Mouse (Mus musculus) stomach, embryonic 16.5 days (tissue): ENCODE measurements around the gene D17Wsu92e. TPM values are rescaled to one million over a fixed set of nuclear protein-coding genes. Genes with fewer than 3 reads are reported as not detected.

ENCODE experiments used
- ATAC-seq: fragments of 200-750 bp; cut with Nextera tagmentation; 2 replicates; pipeline ENCODE4 v1.8.0; 2017; ENCODE audit warnings: moderate number of reproducible peaks, moderate TSS enrichment; ENCODE audit not compliant: insufficient read depth, low FRiP score
- H3K27ac ChIP-seq: fragments of 300-500 bp; sonication (generic); 2 replicates; pipeline ENCODE4 v1.5.1; 2014; ENCODE audit warnings: low read length
- H3K27me3 ChIP-seq: fragments of 300-500 bp; sonication (generic); 2 replicates; pipeline ENCODE4 v1.6.1; 2014; ENCODE audit warnings: low read length, control low read depth, mixed read lengths; ENCODE audit not compliant: control insufficient read depth, insufficient read depth
- H3K36me3 ChIP-seq: fragments of 300-500 bp; sonication (generic); 2 replicates; pipeline ENCODE4 v1.6.1; 2014; ENCODE audit warnings: low read length; ENCODE audit not compliant: control insufficient read depth, insufficient read depth
- H3K4me1 ChIP-seq: fragments of 300-500 bp; sonication (generic); 2 replicates; pipeline ENCODE4 v1.6.1; 2014; ENCODE audit warnings: low read length, control low read depth, mixed read lengths; ENCODE audit not compliant: control insufficient read depth, insufficient read depth
- H3K4me2 ChIP-seq: fragments of 300-500 bp; sonication (generic); 2 replicates; pipeline ENCODE4 v1.6.1; 2014; ENCODE audit warnings: low read depth, low read length, mixed read lengths
- H3K4me3 ChIP-seq: fragments of 300-500 bp; sonication (generic); replicated peaks from 2 replicates; pipeline ENCODE4 v1.5.1; 2014; ENCODE audit warnings: mild to moderate bottlenecking, low read length
- H3K9ac ChIP-seq: fragments of 300-500 bp; sonication (generic); 2 replicates; pipeline ENCODE4 v1.6.1; 2014; ENCODE audit warnings: low read length
- H3K9me3 ChIP-seq: fragments of 300-500 bp; sonication (generic); replicated peaks from 2 replicates; pipeline ENCODE4 v1.6.1; 2016; ENCODE audit warnings: low read length, control low read depth; ENCODE audit not compliant: control insufficient read depth
- WGBS: fragments of 180-500 bp; shearing (Covaris S2); extraction: QIAGEN DNeasy Blood & Tissue Kit; methylation state at CpG from one replicate; pipeline ENCODE4 v1.1.7; 2014; 5-methylcytosine and 5-hydroxymethylcytosine counted together
- polyA plus RNA-seq: library from polyadenylated mRNA; unstranded; fragments of >200 nt; fragmentation: Nextera tagmentation; extraction: Ambion mirVana; gene quantifications from 2 replicates; pipeline ENCODE4 v1.2.1, GENCODE M21; 2015

The D17Wsu92e gene
- polyA plus RNA-seq, 1 experiment from 2014 or later, result 21.2 TPM

DNA sequence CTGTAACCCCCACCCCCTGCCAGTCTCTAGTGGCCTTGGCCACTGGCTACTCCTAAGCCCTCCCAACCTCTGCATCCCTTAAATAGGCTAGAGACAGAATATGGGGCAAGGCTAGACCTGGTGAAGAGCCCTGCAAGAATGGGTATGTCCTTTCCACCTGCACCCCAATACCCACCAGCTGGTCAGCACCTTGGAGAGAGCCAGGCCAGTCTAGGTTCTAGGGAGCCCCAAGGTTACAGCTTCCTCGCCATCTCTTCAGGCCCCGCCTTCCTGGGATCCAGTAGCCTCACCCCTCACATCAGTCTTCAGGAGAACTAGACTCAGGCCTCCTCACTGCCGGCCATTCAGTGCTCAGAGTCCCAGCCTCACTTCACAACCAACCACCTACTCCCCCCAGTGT is 96.1 kb downstream of the D17Wsu92e start:
- Histone ChIP-seq H3K4me2 (no peak overlapping the region), H3K27ac (no peak overlapping the region), H3K9ac (no peak overlapping the region), H3K27me3 (no peaks in the 10 kb centered on the region), H3K9me3 (no peaks in the 10 kb centered on the region), H3K36me3 (no peaks in the 10 kb centered on the region), H3K4me1 (peaks cover 24% of the 10 kb centered on the region), H3K4me3 (no peak overlapping the region)
- no peak for ATAC-seq
- WGBS, result 26% methylated on average over 3 of the region's 3 CpGs

DNA sequence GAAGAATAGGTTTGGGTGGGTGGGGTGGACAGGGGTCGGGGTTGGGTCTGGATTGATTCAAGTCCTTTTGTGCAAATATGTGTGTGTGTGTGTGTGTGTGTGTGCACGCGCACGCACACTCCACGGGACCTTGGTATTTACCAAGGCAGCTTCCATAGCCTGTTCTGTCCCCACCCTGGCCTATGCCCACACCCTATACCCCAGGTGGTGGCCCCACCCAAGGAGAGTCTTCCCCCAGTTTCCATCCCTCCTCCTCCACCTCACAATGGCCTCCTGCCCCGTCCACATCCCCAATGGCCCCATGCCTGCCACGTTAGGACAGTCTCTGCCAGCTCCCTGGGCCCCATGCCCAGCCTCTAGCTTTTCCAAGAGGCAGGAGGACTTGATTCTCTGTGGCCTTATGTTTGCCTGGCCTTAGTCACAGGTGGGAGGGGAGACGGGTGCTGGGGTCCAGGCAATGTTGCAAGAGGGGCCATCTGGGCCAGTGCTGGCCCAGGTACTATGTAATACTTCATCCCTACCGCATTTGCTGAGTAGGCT is 99.3 kb downstream of the D17Wsu92e start:
- Histone ChIP-seq H3K4me1 (peaks cover 29% of the 10 kb centered on the region), H3K9ac (no peak overlapping the region), H3K36me3 (no peaks in the 10 kb centered on the region), H3K4me2 (no peak overlapping the region), H3K4me3 (no peak overlapping the region), H3K27me3 (no peaks in the 10 kb centered on the region), H3K9me3 (no peaks in the 10 kb centered on the region), H3K27ac (peak overlapping the region; percentile 26; the same call in 1 of the 2 replicates)
- 61% methylated on average over 9 of the region's 9 CpGs for WGBS
- ATAC-seq, result peak; percentile 61; the same call in 1 of the 2 replicates

DNA sequence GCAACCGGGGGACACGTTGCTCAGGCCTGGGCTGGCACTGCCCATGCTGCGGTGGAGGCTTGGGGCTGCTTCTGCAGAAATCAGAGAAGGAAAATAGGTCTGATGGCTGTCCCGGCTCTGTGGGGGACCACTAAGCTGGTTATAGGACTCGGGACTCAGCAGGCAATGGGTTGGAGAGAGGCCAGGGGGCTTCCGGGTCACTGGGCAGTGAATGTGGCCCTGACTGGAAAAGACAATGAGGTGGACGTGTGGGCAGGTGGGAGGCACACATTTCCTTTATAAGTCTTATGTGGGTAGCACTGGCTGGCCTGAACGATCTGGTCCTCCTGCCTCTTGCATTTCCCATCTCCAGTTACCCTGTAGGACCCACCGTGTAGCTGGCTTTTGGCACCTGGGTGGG is 100.1 kb downstream of the D17Wsu92e start:
- Histone ChIP-seq H3K27ac (no peak overlapping the region; the same call in 1 of the 2 replicates), H3K9me3 (no peaks in the 10 kb centered on the region), H3K27me3 (no peaks in the 10 kb centered on the region), H3K36me3 (no peaks in the 10 kb centered on the region), H3K4me1 (peaks cover 21% of the 10 kb centered on the region), H3K9ac (no peak overlapping the region), H3K4me3 (no peak overlapping the region), H3K4me2 (no peak overlapping the region)
- no peak for ATAC-seq
- WGBS, result 64% methylated on average over 9 of the region's 9 CpGs

DNA sequence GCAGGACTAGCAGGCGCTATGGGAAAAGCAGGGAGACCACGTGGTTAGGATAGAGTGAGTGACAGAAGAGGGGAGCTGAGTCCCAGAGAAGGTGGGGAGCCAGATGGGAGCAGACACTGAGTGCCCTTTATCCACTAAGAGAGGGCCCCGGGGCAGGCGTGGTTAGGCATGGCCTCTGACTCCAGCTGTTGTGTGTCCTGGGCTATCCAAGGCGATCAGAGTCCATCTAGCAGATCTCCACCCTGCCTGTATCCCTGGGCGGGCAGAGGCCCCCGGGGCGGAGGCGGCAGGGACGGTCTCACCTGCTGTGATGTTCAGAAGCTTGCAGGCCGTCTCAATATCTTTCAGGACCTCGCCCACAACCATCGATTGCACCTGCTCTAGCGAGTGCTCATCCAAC is 100.8 kb downstream of the D17Wsu92e start:
- peaks cover 15% of the 10 kb centered on the region for H3K4me1 ChIP-seq
- no peak for ATAC-seq
- no peaks in the 10 kb centered on the region for H3K36me3 ChIP-seq
- no peak overlapping the region for H3K4me3 ChIP-seq
- H3K9me3 ChIP-seq, result no peaks in the 10 kb centered on the region
- H3K9ac ChIP-seq, result no peak overlapping the region
- H3K27ac ChIP-seq, result no peak overlapping the region
- H3K4me2 ChIP-seq, result no peak overlapping the region
- WGBS, result 61% methylated on average over 14 of the region's 14 CpGs
- H3K27me3 ChIP-seq, result no peaks in the 10 kb centered on the region

DNA sequence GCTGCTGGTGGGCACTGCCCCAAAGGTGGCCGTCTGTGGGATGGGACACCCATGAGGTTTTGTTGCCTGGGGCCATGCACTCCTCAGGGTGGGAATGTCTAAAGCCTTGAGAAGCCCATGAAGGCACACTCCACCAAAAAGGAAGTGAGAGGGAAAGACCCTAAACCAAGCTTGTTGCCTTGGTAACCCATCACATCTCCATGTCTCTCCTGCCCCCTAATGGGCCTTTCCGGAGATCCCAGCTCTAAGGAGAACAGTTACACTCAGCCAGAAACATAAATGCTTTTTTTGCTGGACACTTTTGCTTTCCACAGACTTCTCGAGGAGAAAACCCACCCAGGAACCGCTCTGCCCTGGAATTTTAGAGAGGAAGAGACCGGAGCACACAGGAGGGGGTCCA is 102.2 kb downstream of the D17Wsu92e start:
- no peaks in the 10 kb centered on the region for H3K27me3 ChIP-seq
- no peak overlapping the region for H3K4me3 ChIP-seq
- no peaks in the 10 kb centered on the region for H3K9me3 ChIP-seq
- H3K9ac ChIP-seq, result no peak overlapping the region
- H3K4me1 ChIP-seq, result peaks cover 15% of the 10 kb centered on the region
- 68% methylated on average over 5 of the region's 5 CpGs for WGBS
- no peak overlapping the region for H3K27ac ChIP-seq
- H3K36me3 ChIP-seq, result no peaks in the 10 kb centered on the region
- ATAC-seq, result no peak
- H3K4me2 ChIP-seq, result no peak overlapping the region

DNA sequence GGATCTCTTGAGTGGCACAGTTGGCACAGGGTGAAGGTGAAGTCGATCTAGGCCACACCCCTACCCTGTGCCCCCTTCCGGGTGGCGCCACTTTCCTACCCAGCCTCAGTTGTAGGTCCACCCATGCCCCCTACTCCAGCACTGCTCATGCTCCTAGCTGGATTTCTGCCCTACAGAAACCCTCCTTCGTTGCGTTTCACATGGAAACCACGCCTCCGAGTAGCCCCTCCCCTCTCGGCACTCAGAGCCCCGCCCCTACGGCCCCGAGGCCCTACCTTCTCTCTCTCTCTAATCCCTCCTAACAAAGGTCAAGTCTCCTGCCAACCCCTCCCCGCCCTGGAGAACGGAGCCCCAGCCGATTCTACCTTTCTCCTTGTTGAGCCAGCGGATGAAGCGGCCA is 103.6 kb downstream of the D17Wsu92e start:
- Histone ChIP-seq H3K4me1 (peaks cover 23% of the 10 kb centered on the region), H3K4me2 (peak overlapping the region; percentile 46), H3K27ac (no peak overlapping the region), H3K27me3 (no peaks in the 10 kb centered on the region), H3K4me3 (peak overlapping the region; percentile 31), H3K9me3 (no peaks in the 10 kb centered on the region), H3K9ac (peak overlapping the region; percentile 50; the same call in 1 of the 2 replicates), H3K36me3 (no peaks in the 10 kb centered on the region)
- 6% methylated on average over 16 of the region's 16 CpGs for WGBS
- ATAC-seq, result peak; percentile 30; the same call in 1 of the 2 replicates

DNA sequence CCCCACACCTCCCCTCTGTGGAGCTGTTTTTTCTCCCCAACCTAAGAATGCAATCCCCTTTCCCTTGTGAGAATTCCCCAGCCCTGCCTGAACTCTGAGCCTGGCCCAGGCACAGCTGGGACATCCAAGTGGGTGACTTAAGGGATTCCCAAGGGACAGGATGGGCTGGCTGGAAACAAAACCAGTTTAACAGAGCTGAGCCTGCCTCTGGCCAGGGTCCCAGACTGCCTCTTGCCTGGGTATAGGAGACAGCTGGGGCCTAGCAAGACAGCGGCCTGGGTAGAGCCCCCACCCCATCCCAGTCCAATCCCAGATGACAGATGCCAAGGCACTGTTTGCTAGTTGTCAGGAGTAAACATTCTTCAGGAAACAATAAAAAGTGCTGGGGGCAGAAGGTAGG is 107.6 kb downstream of the D17Wsu92e start:
- Histone ChIP-seq H3K27ac (no peak overlapping the region), H3K4me3 (no peak overlapping the region), H3K36me3 (no peaks in the 10 kb centered on the region), H3K4me1 (peaks cover 21% of the 10 kb centered on the region), H3K9me3 (no peaks in the 10 kb centered on the region), H3K4me2 (no peak overlapping the region), H3K9ac (0 out of 2 replicates have a peak overlapping the region, but pooled peaks have one; percentile 19), H3K27me3 (no peaks in the 10 kb centered on the region)
- ATAC-seq, result no peak
- 50% methylated on average over 1 of the region's 1 CpGs for WGBS

DNA sequence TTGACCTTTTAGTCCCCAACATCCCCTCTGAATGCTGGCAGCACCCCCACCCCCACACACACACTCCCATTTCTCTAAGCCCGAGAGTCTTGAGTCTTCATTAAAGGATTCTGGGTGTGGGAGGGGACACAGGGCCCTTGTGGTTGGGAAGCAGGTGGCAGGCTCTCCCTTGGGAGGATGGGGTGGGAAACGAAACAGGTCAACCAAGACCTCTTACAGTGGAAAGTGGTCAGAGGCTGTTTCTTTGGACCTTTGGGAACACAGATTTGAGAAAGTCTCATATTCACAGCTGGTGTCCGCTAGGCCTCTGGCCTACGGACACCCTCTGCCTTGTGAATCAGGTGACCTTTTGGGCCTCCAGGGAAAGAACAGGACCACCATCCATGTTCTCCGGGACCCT is 110.8 kb downstream of the D17Wsu92e start:
- no peaks in the 10 kb centered on the region for H3K9me3 ChIP-seq
- no peak overlapping the region for H3K27ac ChIP-seq
- no peak overlapping the region for H3K9ac ChIP-seq
- no peak for ATAC-seq
- no peak overlapping the region for H3K4me3 ChIP-seq
- H3K4me2 ChIP-seq, result no peak overlapping the region
- H3K36me3 ChIP-seq, result no peaks in the 10 kb centered on the region
- H3K27me3 ChIP-seq, result no peaks in the 10 kb centered on the region
- peaks cover 12% of the 10 kb centered on the region for H3K4me1 ChIP-seq
- WGBS, result 77% methylated on average over 5 of the region's 5 CpGs

DNA sequence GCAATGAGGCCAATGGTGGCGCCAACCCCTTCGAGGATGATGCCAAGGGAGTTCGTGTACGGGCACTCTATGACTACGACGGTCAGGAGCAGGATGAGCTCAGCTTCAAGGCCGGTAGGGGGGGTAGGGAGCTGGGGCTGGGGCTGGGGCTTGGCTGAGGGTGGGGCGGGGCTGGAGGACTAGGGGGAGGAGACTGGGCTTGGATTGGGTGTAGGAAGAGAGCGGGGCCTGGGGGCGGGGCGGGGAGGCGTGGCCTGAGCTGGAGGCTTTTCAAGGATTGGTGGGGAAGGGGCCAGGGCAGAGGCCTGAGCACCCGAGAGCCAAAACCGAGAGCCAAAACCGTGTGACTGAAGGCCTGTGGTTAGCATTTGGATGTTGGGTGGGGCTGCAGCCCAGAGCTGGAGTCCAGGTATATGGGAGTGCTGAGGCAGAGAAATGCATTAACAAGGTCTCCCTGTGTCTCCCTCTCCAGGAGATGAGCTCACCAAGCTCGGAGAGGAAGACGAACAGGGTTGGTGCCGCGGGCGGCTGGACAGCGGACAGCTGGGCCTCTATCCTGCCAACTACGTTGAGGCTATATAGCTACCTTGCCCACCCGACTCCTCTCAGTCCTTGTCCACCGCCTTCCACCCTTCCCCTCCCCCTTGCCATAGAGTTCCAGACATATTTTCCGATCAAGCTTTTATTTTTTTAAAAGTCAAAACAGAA is 112.3 kb downstream of the D17Wsu92e start:
- Histone ChIP-seq H3K4me2 (peak overlapping the region; percentile 60), H3K4me3 (peak overlapping the region; percentile 41), H3K9ac (peak overlapping the region; percentile 57), H3K4me1 (peaks cover 12% of the 10 kb centered on the region), H3K36me3 (no peaks in the 10 kb centered on the region), H3K27ac (peak overlapping the region; percentile 15; the same call in 1 of the 2 replicates), H3K9me3 (no peaks in the 10 kb centered on the region), H3K27me3 (no peaks in the 10 kb centered on the region)
- 3% methylated on average over 25 of the region's 25 CpGs for WGBS
- peak; percentile 89 for ATAC-seq
